Mouse (Mus musculus) liver, postnatal 0 days (tissue): ENCODE data around the gene Slc22a5.

Experiments used
- CTCF ChIP-seq: sonication (generic); IDR thresholded peaks from 2 replicates; pipeline ENCODE4 v1.5.1; 2016; ENCODE audit warnings: antibody characterized with exemption, low read depth
- EP300 ChIP-seq: IDR thresholded peaks from 2 replicates; pipeline ENCODE4 v1.6.1; 2016; ENCODE audit warnings: antibody characterized with exemption, low read depth, mild to moderate bottlenecking

GRCm38 (mm10) chr11:53890225-53890624 lies 1.2 kb downstream of the Slc22a5 start:
- TF ChIP-seq CTCF: no peak
- TF ChIP-seq EP300: no peak
